Mouse (Mus musculus): ENCODE measurements around the gene Clec4g. TPM values are rescaled to one million over a fixed set of nuclear protein-coding genes. Genes with fewer than 3 reads are reported as not detected.
A peak's percentile ranks its signal among the peaks of the same experiment; 100 is the strongest.

Clec4g gene
- polyA plus RNA-seq, 1 experiment from 2014 or later: not detected

DNA sequence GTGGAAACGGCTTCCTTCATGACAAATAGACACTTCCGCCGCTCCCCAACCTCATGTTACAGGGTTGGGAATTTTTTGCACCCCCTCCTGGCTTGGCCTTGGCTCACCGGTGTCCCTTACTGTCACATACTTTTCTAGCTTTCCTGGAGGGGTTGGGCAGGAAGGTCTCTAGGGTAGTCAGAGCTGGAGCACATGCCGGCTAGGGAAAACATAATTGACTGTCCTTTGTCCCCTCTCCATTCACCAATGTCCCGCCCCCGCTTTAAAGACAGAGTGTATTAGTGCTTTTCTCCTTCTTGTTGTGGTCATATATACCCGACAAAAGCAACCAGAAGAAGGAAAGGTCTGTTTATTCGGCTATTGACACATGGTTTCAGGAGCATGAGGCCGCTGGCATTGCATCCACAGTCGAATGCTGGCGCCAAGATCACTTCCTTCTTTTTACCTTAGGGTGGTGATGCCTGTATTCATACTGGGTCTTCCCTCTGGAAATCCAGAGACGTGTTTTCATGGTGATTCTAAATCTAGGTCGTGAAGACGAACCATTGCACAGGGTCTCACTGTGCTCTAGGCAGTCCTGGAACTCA lies 43.4 kb downstream of the Clec4g start:
- Histone ChIP-seq H3K27ac (peak overlapping the region; percentile 91), H3K4me3 (peak overlapping the region; percentile 88), H3K9me3 (no peaks in the 10 kb centered on the region), H3K36me3 (peaks cover 29% of the 10 kb centered on the region), H3K27me3 (no peaks in the 10 kb centered on the region), H3K9ac (peak overlapping the region; percentile 96), H3K4me1 (replicated peaks) (peaks cover 41% of the 10 kb centered on the region), H3K4me2 (peak overlapping the region; percentile 94)
- WGBS: 8% methylated on average over 15 of the region's 15 CpGs
- peak; percentile 5 for ATAC-seq (ENCODE audit: low FRiP score)

DNA sequence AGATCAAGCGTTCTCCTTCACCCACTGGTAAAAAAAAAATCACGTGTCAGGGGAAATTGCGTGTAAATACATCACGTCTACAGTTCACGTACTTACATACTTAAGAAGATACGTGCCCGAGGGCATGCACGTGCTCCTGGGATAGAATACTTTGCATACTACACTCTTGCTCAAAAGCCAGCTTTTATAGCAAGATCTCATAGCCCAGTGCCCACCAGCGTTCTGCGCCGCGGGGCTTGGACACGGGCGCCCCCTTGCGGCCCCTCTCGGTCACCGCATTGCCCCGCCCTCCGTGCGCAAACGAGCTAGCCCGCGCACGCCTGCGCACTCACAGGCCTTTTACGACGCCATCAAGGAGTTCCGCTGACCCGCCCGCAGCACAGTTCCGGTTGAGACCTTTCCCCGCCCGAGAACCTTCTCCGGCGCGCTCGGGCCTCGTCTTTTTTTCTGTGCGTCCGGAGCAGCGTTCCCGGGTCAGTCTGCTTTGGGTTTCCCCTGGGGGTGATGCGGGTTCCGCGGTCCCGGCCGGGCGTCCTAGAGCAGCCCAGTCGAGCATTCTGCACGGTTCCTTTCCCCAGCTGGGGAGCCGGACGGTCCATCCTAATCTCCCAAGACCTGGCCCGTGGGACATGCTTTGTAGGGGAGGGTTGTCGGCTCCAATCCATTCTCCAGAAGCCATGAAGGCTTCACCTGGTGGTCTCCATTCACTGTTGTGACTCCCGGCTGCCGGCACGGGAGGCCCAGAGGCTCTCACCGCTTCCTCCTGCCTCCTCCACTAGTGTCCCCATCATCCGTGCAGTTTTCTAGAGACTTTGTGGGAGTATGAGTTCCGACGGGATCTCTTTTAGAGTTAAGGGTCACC lies 44.1 kb downstream of the Clec4g start, which contains the start of gene Trappc5:
Gene Trappc5, plus strand, starts transcription at position 169 of the 862 bp plus-strand sequence.
- peak; percentile 87 for ATAC-seq (ENCODE audit: low FRiP score)
- under 1% methylated on average over 61 of the region's 61 CpGs for WGBS
- H3K9ac ChIP-seq: peak within 1 kb of the TSS; percentile 96
- peak within 1 kb of the TSS; percentile 91 for H3K27ac ChIP-seq
- peak within 1 kb of the TSS; percentile 94 for H3K4me2 ChIP-seq
- peaks cover 41% of the 10 kb centered on the region for H3K4me1 ChIP-seq (replicated peaks)
- peaks cover 26% of the 10 kb centered on the region for H3K36me3 ChIP-seq
- H3K4me3 ChIP-seq: peak within 1 kb of the TSS; percentile 88
- H3K27me3 ChIP-seq: no peaks in the 10 kb centered on the region
- no peaks in the 10 kb centered on the region for H3K9me3 ChIP-seq

DNA sequence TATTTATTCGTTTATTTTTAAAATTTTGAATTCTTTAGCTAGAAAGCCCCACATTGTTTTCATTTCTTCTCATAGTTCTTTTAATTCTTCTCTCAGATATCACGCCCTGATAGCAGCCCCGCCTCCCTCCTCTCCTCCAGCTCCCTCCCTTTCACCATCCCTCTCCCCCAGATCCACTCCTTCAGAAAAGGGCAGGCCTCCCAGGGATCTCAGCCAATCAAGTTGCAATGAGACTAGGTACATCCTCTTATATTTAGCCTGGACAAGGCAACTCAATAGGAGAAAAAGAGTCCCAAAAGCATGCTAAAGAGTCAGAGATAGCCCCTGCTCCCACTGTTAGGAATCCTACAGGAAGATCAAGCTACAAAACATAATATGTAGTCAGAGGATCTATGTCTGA lies 45.8 kb downstream of the Clec4g start:
- 42% methylated on average over 3 of the region's 3 CpGs for WGBS
- no peak overlapping the region for H3K27ac ChIP-seq
- no peaks in the 10 kb centered on the region for H3K9me3 ChIP-seq
- H3K9ac ChIP-seq: no peak overlapping the region
- peaks cover 10% of the 10 kb centered on the region for H3K36me3 ChIP-seq
- no peaks in the 10 kb centered on the region for H3K27me3 ChIP-seq
- H3K4me1 ChIP-seq (replicated peaks): peaks cover 30% of the 10 kb centered on the region
- ATAC-seq (ENCODE audit: low FRiP score): no peak
- H3K4me3 ChIP-seq: no peak overlapping the region
- H3K4me2 ChIP-seq: no peak overlapping the region

DNA sequence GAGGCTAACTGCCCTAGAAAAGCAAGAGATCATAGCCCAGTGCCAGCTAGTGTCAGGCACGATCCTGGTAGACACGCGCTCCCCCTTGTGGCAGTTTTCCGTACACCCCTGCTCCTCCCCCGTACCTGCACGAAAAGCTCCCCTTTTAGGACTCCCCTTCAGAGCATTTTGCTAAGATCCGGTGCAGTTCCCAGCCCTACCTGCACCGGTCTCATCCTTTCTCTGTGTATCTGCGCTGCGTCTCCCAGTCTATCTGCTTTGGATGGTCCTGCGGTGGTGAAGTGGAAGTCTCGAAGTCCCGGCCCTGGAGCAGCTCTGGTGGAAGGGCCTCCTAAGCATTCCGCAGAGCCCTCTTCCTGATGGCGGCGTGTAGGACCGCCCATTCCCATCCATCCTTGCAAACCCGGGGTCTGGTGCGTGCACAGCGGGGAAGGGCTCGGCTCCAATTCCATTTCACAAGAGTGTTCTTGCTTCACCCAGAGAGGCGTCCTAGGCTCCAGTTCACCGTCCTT lies 48.4 kb downstream of the Clec4g start, which contains the start of gene Fcor:
Gene Fcor, minus strand, starts transcription at position 383 of the 512 bp plus-strand sequence.
- H3K4me1 ChIP-seq (replicated peaks): peaks cover 12% of the 10 kb centered on the region
- WGBS: under 1% methylated on average over 23 of the region's 23 CpGs
- peak within 1 kb of the TSS; percentile 48 for H3K4me3 ChIP-seq
- ATAC-seq (ENCODE audit: low FRiP score): peak; percentile 89
- H3K27ac ChIP-seq: peak within 1 kb of the TSS; percentile 83
- no peaks in the 10 kb centered on the region for H3K36me3 ChIP-seq
- no peaks in the 10 kb centered on the region for H3K27me3 ChIP-seq
- H3K4me2 ChIP-seq: peak within 1 kb of the TSS; percentile 61
- no peaks in the 10 kb centered on the region for H3K9me3 ChIP-seq
- peak within 1 kb of the TSS; percentile 67 for H3K9ac ChIP-seq

DNA sequence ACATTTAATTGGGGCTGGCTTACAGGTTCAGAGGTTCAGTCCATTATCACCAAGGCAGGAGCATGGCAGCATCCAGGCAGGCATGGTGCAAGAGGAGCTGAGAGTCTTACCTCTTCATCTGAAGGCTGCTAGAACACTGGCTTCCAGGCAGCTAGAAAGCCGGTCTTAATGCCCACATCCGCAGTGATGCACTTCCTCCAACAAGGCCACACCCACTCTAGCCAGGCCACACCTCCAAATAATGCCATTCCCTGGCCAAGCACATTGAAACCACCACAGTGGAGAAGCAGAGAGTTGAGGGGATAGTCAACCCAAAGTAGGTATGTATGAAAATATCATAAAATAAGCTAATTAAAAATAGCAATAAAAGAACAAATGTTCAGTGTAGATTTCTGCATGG lies 50.1 kb downstream of the Clec4g start:
- 95% methylated on average over 2 of the region's 2 CpGs for WGBS

DNA sequence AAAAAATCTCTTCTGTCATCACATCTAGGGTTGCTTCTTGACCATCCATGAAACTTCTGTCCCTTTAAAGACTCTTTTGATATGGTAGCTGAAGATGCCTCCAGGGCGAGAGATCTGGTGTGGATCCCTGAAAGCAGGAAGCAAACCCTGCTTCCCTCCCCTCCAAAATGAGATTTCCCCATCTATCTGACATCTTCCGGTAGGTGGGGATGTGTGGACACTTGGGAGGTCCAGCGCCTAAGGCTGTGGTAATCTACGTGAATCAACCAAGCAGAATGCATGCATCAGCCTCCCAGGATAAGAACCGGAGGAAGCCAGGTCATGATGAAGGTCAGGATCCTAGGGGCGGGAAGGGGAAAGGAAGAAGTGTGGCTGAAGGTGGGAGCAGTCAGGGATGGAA lies 54.9 kb downstream of the Clec4g start, which contains the start of gene Mcemp1:
Gene Mcemp1, plus strand, starts transcription at position 248 of the 400 bp plus-strand sequence.
- 0 out of 2 replicates have a peak, but pooled peaks cover 3% of the 10 kb centered on the region for H3K27me3 ChIP-seq
- 84% methylated on average over 6 of the region's 6 CpGs for WGBS
- H3K9me3 ChIP-seq: no peaks in the 10 kb centered on the region
- H3K4me1 ChIP-seq (replicated peaks): no peaks in the 10 kb centered on the region
- no peak within 1 kb of the TSS for H3K4me2 ChIP-seq
- no peak within 1 kb of the TSS for H3K9ac ChIP-seq
- no peak within 1 kb of the TSS for H3K27ac ChIP-seq
- no peak for ATAC-seq (ENCODE audit: low FRiP score)
- H3K36me3 ChIP-seq: no peaks in the 10 kb centered on the region
- H3K4me3 ChIP-seq: no peak within 1 kb of the TSS

More for the DNA sequence above, 50.1 kb downstream of the Clec4g start:
- 0 out of 2 replicates have a peak, but pooled peaks cover 3% of the 10 kb centered on the region for H3K27me3 ChIP-seq
- 0 out of 2 replicates have a peak, but pooled peaks cover 7% of the 10 kb centered on the region for H3K4me1 ChIP-seq (replicated peaks)
- H3K9ac ChIP-seq: no peak overlapping the region
- no peak overlapping the region for H3K4me2 ChIP-seq
- H3K27ac ChIP-seq: no peak overlapping the region
- H3K9me3 ChIP-seq: no peaks in the 10 kb centered on the region
- ATAC-seq (ENCODE audit: low FRiP score): no peak
- H3K36me3 ChIP-seq: no peaks in the 10 kb centered on the region
- no peak overlapping the region for H3K4me3 ChIP-seq

DNA sequence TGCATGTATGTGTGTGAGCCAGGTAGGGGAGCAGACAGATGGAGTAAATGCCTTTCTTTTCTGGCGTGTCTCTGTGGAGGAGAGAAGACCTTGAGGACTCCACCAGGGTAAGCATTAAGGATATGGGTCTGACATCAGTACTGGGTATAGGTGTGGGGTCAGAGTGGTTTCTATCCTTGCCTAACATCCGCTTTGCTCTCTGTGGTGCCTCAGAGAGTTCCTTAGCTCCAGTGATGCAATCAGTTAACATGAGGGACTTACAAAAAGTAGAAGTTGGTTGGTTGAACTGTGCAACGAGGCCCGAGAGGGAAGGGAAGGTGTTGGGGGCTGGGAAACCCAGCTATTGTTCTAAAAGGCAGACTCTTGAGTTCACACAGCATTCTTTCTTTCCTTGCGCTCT lies 56.0 kb downstream of the Clec4g start:
- ATAC-seq (ENCODE audit: low FRiP score): no peak
- H3K4me3 ChIP-seq: no peak overlapping the region

DNA sequence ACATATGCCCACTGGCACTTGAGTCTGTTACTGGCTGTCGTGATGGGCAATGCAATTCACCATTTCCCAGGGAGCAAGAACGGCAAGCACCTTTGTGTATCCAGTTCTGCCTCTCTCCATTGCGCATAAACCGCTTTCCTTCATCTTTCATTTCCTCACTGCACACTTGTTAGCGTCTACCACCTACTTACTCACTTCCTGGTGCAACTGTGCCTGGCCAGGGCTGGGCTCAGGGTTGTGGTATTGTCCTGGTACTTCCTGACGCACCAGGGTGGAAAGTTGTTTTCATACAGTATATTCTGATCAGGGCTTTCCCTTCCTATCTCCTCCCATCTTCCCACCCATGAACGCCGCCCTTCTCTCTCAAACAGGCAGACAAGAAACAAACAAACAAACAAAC lies 59.6 kb downstream of the Clec4g start:
- H3K27ac ChIP-seq: no peak overlapping the region
- 88% methylated on average over 8 of the region's 8 CpGs for WGBS
- no peak overlapping the region for H3K9ac ChIP-seq
- H3K4me1 ChIP-seq (replicated peaks): peaks cover 8% of the 10 kb centered on the region
- no peak overlapping the region for H3K4me3 ChIP-seq
- no peak overlapping the region for H3K4me2 ChIP-seq
- H3K9me3 ChIP-seq: no peaks in the 10 kb centered on the region
- ATAC-seq (ENCODE audit: low FRiP score): no peak
- H3K36me3 ChIP-seq: no peaks in the 10 kb centered on the region
- 0 out of 2 replicates have a peak, but pooled peaks cover 1% of the 10 kb centered on the region for H3K27me3 ChIP-seq

More for the DNA sequence above, 56.0 kb downstream of the Clec4g start:
- WGBS: 64% methylated on average over 5 of the region's 5 CpGs
- Histone ChIP-seq H3K27ac (no peak overlapping the region), H3K4me2 (no peak overlapping the region), H3K9ac (no peak overlapping the region), H3K27me3 (0 out of 2 replicates have a peak, but pooled peaks cover 3% of the 10 kb centered on the region), H3K36me3 (no peaks in the 10 kb centered on the region), H3K9me3 (no peaks in the 10 kb centered on the region), H3K4me1 (replicated peaks) (no peaks in the 10 kb centered on the region)

Other genes starting within 250 kb of the Clec4g start
- 0.30 and 0.54 TPM in 2 replicates for gene Tex45, start 249.8 kb downstream of the Clec4g start, polyA plus RNA-seq (2015; fragmentation: Nextera tagmentation; extraction: Ambion mirVana)
- gene Zfp358, start 227.5 kb downstream of the Clec4g start, polyA plus RNA-seq (2015; fragmentation: Nextera tagmentation; extraction: Ambion mirVana): 77.4 and 79.9 TPM in 2 replicates
- 90.1 and 92.0 TPM in 2 replicates for gene Mcoln1, start 220.2 kb downstream of the Clec4g start, polyA plus RNA-seq (2015; fragmentation: Nextera tagmentation; extraction: Ambion mirVana)
- 34.8 and 37.3 TPM in 2 replicates for gene Pnpla6, start 205.3 kb downstream of the Clec4g start, polyA plus RNA-seq (2015; fragmentation: Nextera tagmentation; extraction: Ambion mirVana)
- 0.36 and 0.62 TPM in 2 replicates for gene C330021F23Rik, start 152.7 kb downstream of the Clec4g start, polyA plus RNA-seq (2015; fragmentation: Nextera tagmentation; extraction: Ambion mirVana)
- 37.0 and 38.2 TPM in 2 replicates for gene Camsap3, start 133.4 kb downstream of the Clec4g start, polyA plus RNA-seq (2015; fragmentation: Nextera tagmentation; extraction: Ambion mirVana)
- 52.1 and 55.5 TPM in 2 replicates for gene Xab2, start 99.3 kb downstream of the Clec4g start, polyA plus RNA-seq (2015; fragmentation: Nextera tagmentation; extraction: Ambion mirVana)
- 116 and 122 TPM in 2 replicates for gene Pet100, start 99.1 kb downstream of the Clec4g start, polyA plus RNA-seq (2015; fragmentation: Nextera tagmentation; extraction: Ambion mirVana)
- 0.23 and 0.45 TPM in 2 replicates for gene Pcp2, start 95.1 kb downstream of the Clec4g start, polyA plus RNA-seq (2015; fragmentation: Nextera tagmentation; extraction: Ambion mirVana)
- 32.1 and 34.9 TPM in 2 replicates for gene Stxbp2, start 89.7 kb downstream of the Clec4g start, polyA plus RNA-seq (2015; fragmentation: Nextera tagmentation; extraction: Ambion mirVana)
- 0.16 and 0.65 TPM in 2 replicates for gene Retn, start 64.9 kb downstream of the Clec4g start, polyA plus RNA-seq (2015; fragmentation: Nextera tagmentation; extraction: Ambion mirVana)
- 0.10 TPM in 1 of 2 replicates, not detected in the other for gene Mcemp1, start 54.9 kb downstream of the Clec4g start, polyA plus RNA-seq (2015; fragmentation: Nextera tagmentation; extraction: Ambion mirVana)
- gene Fcor, start 48.3 kb downstream of the Clec4g start, polyA plus RNA-seq (2015; fragmentation: Nextera tagmentation; extraction: Ambion mirVana): 14.6 and 16.8 TPM in 2 replicates
- 53.4 and 57.9 TPM in 2 replicates for gene Trappc5, start 44.4 kb downstream of the Clec4g start, polyA plus RNA-seq (2015; fragmentation: Nextera tagmentation; extraction: Ambion mirVana)
- gene Fcer2a, start 26.5 kb downstream of the Clec4g start, polyA plus RNA-seq (2015; fragmentation: Nextera tagmentation; extraction: Ambion mirVana): 0.36 and 0.51 TPM in 2 replicates
- not detected in 2 replicates for gene Cd209a, start 28.3 kb upstream of the Clec4g start, polyA plus RNA-seq (2015; fragmentation: Nextera tagmentation; extraction: Ambion mirVana)
- gene Cd209e, start 133.7 kb upstream of the Clec4g start, polyA plus RNA-seq (2015; fragmentation: Nextera tagmentation; extraction: Ambion mirVana): not detected in 2 replicates
- gene Cd209d, start 157.9 kb upstream of the Clec4g start, polyA plus RNA-seq (2015; fragmentation: Nextera tagmentation; extraction: Ambion mirVana): not detected in 2 replicates
- gene Cd209b, start 206.2 kb upstream of the Clec4g start, polyA plus RNA-seq (2015; fragmentation: Nextera tagmentation; extraction: Ambion mirVana): not detected in 2 replicates
- gene Cd209c, start 234.1 kb upstream of the Clec4g start, polyA plus RNA-seq (2015; fragmentation: Nextera tagmentation; extraction: Ambion mirVana): 0.36 and 0.81 TPM in 2 replicates